Mouse (Mus musculus) lung, adult 2 months (tissue): Measurements from ENCODE around the gene Ankrd23.

Experiments
- CTCF ChIP-seq: fragments of 200-500 bp; IDR thresholded peaks from 2 replicates; pipeline ENCODE4 v1.5.1; 2011; ENCODE audit warnings: mild to moderate bottlenecking, low read length, control low read depth; ENCODE audit not compliant: insufficient read depth
- POLR2A ChIP-seq: fragments of 200-500 bp; IDR thresholded peaks from 2 replicates; pipeline ENCODE4 v1.6.1; 2011; ENCODE audit warnings: low read depth, mild to moderate bottlenecking, control low read depth, low read length, borderline replicate concordance; ENCODE audit errors: extremely low read depth

DNA sequence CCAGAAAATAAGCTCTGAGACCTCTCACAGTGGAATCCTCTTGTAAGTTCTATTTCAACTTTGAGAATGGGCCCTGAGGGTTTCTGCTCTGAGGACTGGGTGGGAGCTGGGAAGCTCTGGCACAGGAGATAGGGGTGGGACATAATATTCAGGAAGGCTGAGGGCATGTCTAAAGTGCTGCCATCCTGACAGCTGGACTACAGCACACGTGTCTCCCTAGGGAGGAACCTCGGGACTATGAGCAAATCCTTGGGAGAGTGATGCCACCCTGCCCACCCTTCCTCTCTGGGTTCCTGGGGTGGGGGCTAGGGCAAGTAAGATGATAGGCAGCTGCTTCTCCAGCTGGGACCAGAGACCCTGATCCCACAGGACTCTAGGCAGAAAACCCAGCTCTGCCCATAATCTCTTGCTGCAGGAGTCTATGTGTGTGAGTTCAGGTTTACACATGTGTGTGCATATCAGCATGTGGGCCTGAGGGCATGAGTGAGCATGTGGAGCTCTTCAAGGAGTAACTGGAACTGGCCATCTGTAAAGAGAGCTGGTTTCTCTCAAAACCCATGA is 35.5 kb upstream of the Ankrd23 start:
- TF ChIP-seq POLR2A (no peak), CTCF (no peak)
